Mouse (Mus musculus): Measurements from ENCODE around the gene Dnah3. TPM values are rescaled to one million over a fixed set of nuclear protein-coding genes. Genes with fewer than 3 reads are reported as not detected.
A peak's percentile ranks its signal among the peaks of the same experiment; 100 is the strongest.

Gene Dnah3
- under 1 TPM in 1 of 4 experiments, not detected in 3; 0.14 TPM for total RNA-seq (2022)

- no peak for DNase-seq (ENCODE audit: low spot score)
These were observed at the start of gene Dnah3 for GRCm38 (mm10) chr7:120095180-120095579. Gene Dnah3, minus strand, starts transcription at chr7:120095280.

GRCm38 (mm10) chr7:120142743-120143142, 47.7 kb upstream of the Dnah3 start:
- no peak for DNase-seq (ENCODE audit: low spot score)

GRCm38 (mm10) chr7:120128951-120129350, 33.9 kb upstream of the Dnah3 start:
- DNase-seq (ENCODE audit: low spot score), result no peak

GRCm38 (mm10) chr7:120127686-120128059, 32.6 kb upstream of the Dnah3 start:
- DNase-seq (ENCODE audit: low spot score), result no peak

- DNase-seq (ENCODE audit: low spot score), result no peak
These were observed 32.1 kb upstream of the Dnah3 start for GRCm38 (mm10) chr7:120126976-120127685.

- DNase-seq (ENCODE audit: low spot score), result peak; percentile 76
These were observed 29.8 kb upstream of the Dnah3 start for GRCm38 (mm10) chr7:120124844-120125243.

- DNase-seq (ENCODE audit: low spot score), result peak; percentile 39
These were observed 28.7 kb upstream of the Dnah3 start for GRCm38 (mm10) chr7:120123776-120124175.

- DNase-seq (ENCODE audit: low spot score), result no peak
These were observed 22.4 kb upstream of the Dnah3 start for GRCm38 (mm10) chr7:120117529-120117928.

GRCm38 (mm10) chr7:120116976-120117375, 21.9 kb upstream of the Dnah3 start:
- no peak for DNase-seq (ENCODE audit: low spot score)

- no peak for DNase-seq (ENCODE audit: low spot score)
These were observed 14.6 kb upstream of the Dnah3 start for GRCm38 (mm10) chr7:120109676-120110075.

GRCm38 (mm10) chr7:120106356-120106755, 11.3 kb upstream of the Dnah3 start:
- DNase-seq (ENCODE audit: low spot score), result peak; percentile 53

GRCm38 (mm10) chr7:120104975-120105374, 9.9 kb upstream of the Dnah3 start:
- DNase-seq (ENCODE audit: low spot score), result no peak

- DNase-seq (ENCODE audit: low spot score), result peak; percentile 29
These were observed 8.0 kb upstream of the Dnah3 start for GRCm38 (mm10) chr7:120103019-120103567.

- DNase-seq (ENCODE audit: low spot score), result peak; percentile 91
These were observed 7.3 kb upstream of the Dnah3 start, which contains the start of gene Tmem159 for GRCm38 (mm10) chr7:120102164-120102972. Gene Tmem159, plus strand, starts transcription at chr7:120102353.

- DNase-seq (ENCODE audit: low spot score), result peak; percentile 66
These were observed 3.3 kb upstream of the Dnah3 start for GRCm38 (mm10) chr7:120098403-120098802.

GRCm38 (mm10) chr7:120097845-120098244, 2.8 kb upstream of the Dnah3 start:
- peak; percentile 59 for DNase-seq (ENCODE audit: low spot score)

GRCm38 (mm10) chr7:120094216-120094615, 864 bp downstream of the Dnah3 start:
- DNase-seq (ENCODE audit: low spot score), result peak; percentile 21

- no peak for DNase-seq (ENCODE audit: low spot score)
These were observed 2.0 kb downstream of the Dnah3 start for GRCm38 (mm10) chr7:120093033-120093432.

- DNase-seq (ENCODE audit: low spot score), result no peak
These were observed 14.9 kb downstream of the Dnah3 start for GRCm38 (mm10) chr7:120080177-120080576.

GRCm38 (mm10) chr7:120069164-120069563, 25.9 kb downstream of the Dnah3 start:
- DNase-seq (ENCODE audit: low spot score), result no peak

- DNase-seq (ENCODE audit: low spot score), result no peak
These were observed 27.0 kb downstream of the Dnah3 start for GRCm38 (mm10) chr7:120068114-120068513.

GRCm38 (mm10) chr7:120064045-120064444, 31.0 kb downstream of the Dnah3 start:
- no peak for DNase-seq (ENCODE audit: low spot score)
